8 mouse cellular contexts compared by ENCODE assay signal in the genomic region with DNA sequence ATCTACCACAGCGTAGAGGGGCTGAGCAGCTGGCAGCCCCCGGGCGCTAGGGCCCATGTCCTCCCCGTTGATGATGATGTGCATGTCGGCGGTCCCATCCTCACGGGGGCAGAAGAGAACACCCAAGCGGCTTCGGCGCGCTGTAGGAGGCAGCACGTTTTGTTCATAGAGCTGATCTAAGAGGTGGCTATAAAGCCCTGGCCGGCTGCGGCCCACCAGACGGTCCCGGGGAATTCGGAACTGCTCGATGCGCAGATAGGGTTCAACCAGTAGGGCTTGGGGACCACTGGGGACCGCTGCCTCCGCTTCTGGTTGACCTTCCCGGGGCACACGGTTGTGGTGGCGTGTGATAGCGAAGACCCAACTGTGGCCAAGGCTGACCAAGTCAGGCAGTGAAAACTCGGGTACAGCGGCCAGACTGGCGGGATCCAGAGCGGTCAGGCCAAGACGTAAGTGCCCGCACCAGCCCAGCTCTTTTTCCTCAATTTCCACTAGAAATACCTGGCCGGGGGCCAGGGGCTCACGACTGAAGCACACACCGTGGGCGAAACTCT. TPM values are rescaled to one million over a fixed set of nuclear protein-coding genes. Genes with fewer than 3 reads are reported as not detected.
A peak's percentile ranks its signal among the peaks of the same experiment; 100 is the strongest.
DNase-seq lines count a peak whose midpoint lies in the region; ATAC-seq and TF ChIP-seq lines count a peak whose summit lies in the region.

A gene (plus strand): TSS at position 126 of the 554 bp plus-strand sequence.

- no peaks in the 10 kb centered on the region for H3K27me3 ChIP-seq in hindbrain, embryonic 11.5 days (ENCODE audit: control insufficient read depth, insufficient read depth, low read length)
- H3K27me3 ChIP-seq in lung, postnatal 0 days (replicated peaks; ENCODE audit: insufficient read depth, low read length) = no peaks in the 10 kb centered on the region

- H3K4me2 ChIP-seq in hindbrain, embryonic 11.5 days (replicated peaks; ENCODE audit: low read depth, low read length) = peak within 1 kb of the TSS; percentile 98
- peak within 1 kb of the TSS; percentile 83 for H3K4me2 ChIP-seq in lung, postnatal 0 days (replicated peaks; ENCODE audit: low read depth, low read length)

- 2% methylated on average over 35 of the region's 35 CpGs for WGBS in hindbrain, embryonic 11.5 days
- WGBS in lung, postnatal 0 days = under 1% methylated on average over 35 of the region's 35 CpGs

- peak; percentile 81 for DNase-seq in Muller cell, postnatal 12 days (ENCODE audit: inconsistent ontology term)
- peak; percentile 81 for DNase-seq in cerebellum, adult 9-11 months
- peak; percentile 71 to 78 for DNase-seq in frontal cortex, postnatal 10 days (ENCODE audit: low spot score in 2 of 2)
- DNase-seq in hindbrain, embryonic 11.5 days (ENCODE audit: low spot score) = peak; percentile 79
- peak; percentile 85 for DNase-seq in layer of hippocampus, adult 9-11 months
- DNase-seq in lung, postnatal 0 days (ENCODE audit: low spot score) = peak; percentile 82
- peak; percentile 29 for DNase-seq in ovary, postnatal 10 days (ENCODE audit: low spot score)
- peak; percentile 77 for DNase-seq in thymus, postnatal 0 days (ENCODE audit: low spot score)

- ATAC-seq in hindbrain, embryonic 11.5 days (ENCODE audit: low FRiP score) = peak; percentile 62
- peak; percentile 76 for ATAC-seq in lung, postnatal 0 days

- H3K9me3 ChIP-seq in hindbrain, embryonic 11.5 days (ENCODE audit: control insufficient read depth, low read length) = no peaks in the 10 kb centered on the region
- no peaks in the 10 kb centered on the region for H3K9me3 ChIP-seq in lung, postnatal 0 days (ENCODE audit: low read length)

- H3K36me3 ChIP-seq in hindbrain, embryonic 11.5 days (ENCODE audit: control insufficient read depth, insufficient read depth, low read length) = no peaks in the 10 kb centered on the region
- peaks cover under 1% of the 10 kb centered on the region; the same call in 1 of the 2 replicates for H3K36me3 ChIP-seq in lung, postnatal 0 days (ENCODE audit: insufficient read depth, low read length)

- peak; percentile 83 for TF ChIP-seq CTCF in lung, postnatal 0 days (IDR thresholded peaks at IDR 0.05)

- peak within 1 kb of the TSS; percentile 50 for H3K4me3 ChIP-seq in hindbrain, embryonic 11.5 days (ENCODE audit: low read depth, low read length)
- H3K4me3 ChIP-seq in lung, postnatal 0 days (ENCODE audit: low read depth, low read length) = peak within 1 kb of the TSS; percentile 55

- no peak for TF ChIP-seq EP300 in lung, postnatal 0 days (IDR thresholded peaks at IDR 0.05)

- H3K4me1 ChIP-seq in hindbrain, embryonic 11.5 days (replicated peaks; ENCODE audit: control insufficient read depth, insufficient read depth, low read length) = 0 out of 2 replicates have a peak, but pooled peaks cover 4% of the 10 kb centered on the region
- H3K4me1 ChIP-seq in lung, postnatal 0 days (ENCODE audit: insufficient read depth, low read depth, low read length) = peaks cover 12% of the 10 kb centered on the region

- peak within 1 kb of the TSS; percentile 72 for H3K9ac ChIP-seq in hindbrain, embryonic 11.5 days (ENCODE audit: low read depth, low read length)
- peak within 1 kb of the TSS; percentile 51 for H3K9ac ChIP-seq in lung, postnatal 0 days (replicated peaks; ENCODE audit: low read depth)

- peak within 1 kb of the TSS; percentile 58 for H3K27ac ChIP-seq in hindbrain, embryonic 11.5 days (ENCODE audit: low read depth, low read length)
- H3K27ac ChIP-seq in lung, postnatal 0 days (ENCODE audit: low read length) = peak within 1 kb of the TSS; percentile 89

RNA-seq across cellular contexts. Expression of the gene that starts here (rescaled TPM):
- 85.7 and 92.0 TPM in 2 replicates for polyA plus RNA-seq in hindbrain, embryonic 11.5 days (2014; fragmentation: Nextera tagmentation; extraction: Ambion mirVana)
- 146 and 147 TPM in 2 replicates for polyA plus RNA-seq in lung, postnatal 0 days (2015; fragmentation: Nextera tagmentation; extraction: Ambion mirVana)
- 154 and 164 TPM in 2 replicates for polyA plus RNA-seq in thymus, postnatal 0 days (2015; fragmentation: Nextera tagmentation; extraction: Ambion mirVana)

Comparison
In these comparisons a context has a peak if more than half of its experiments do, and no peak if none do; other contexts are left out.
1. Peak in every context shown above with its lines: DNase-seq, ATAC-seq, H3K4me3 ChIP-seq and H3K27ac ChIP-seq.
2. DNase-seq: peak in every context shown above with its lines; median percentile 85 in layer of hippocampus, adult 9-11 months; 82 in lung, postnatal 0 days; 81 in Muller cell, postnatal 12 days; 81 in cerebellum, adult 9-11 months; 79 in hindbrain, embryonic 11.5 days; 77 in thymus, postnatal 0 days; 74 in frontal cortex, postnatal 10 days; 29 in ovary, postnatal 10 days.